Mouse (Mus musculus) cerebellum, postnatal 14 days (tissue): ENCODE results near the gene Vsx2.

Experiments
- DNase-seq, 2 experiments: peaks; one replicate each; pipeline ENCODE4 v3.0.0; 2021; ENCODE audit warnings: mixed read lengths in 2 of 2

The Vsx2 gene

DNA sequence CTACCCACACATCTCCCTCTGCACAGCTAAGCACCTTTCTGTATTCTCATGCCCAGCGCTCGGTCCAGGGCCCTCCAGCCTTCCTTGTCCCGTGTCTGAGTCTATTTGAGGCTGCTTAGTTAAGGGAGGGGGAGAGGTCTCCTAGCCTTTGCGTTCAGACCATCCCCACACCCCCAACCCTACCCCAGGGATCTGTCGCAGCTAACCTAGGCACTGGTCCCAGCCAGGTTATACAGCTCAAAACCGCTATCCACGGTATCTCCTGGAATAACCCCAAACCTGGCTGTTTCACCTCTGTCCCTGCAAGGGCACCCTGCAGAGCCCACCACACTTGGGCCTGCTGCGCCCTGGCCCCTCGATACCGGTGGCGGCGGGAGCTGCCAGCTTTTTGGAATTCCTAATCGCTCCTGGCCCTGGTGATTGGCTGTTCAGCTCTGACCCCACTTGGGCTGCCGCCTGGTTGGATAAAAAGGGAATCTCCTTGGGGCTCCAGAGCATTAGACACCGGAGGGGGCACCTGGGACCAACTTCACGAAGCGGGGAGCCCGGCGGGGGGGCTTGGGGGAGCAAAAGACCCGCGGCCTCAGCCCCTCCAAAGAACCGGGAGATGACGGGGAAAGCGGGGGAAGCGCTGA lies at the start of gene Vsx2:
Vsx2 (plus strand) TSS at position 427 of the 635 bp plus-strand sequence.
- DNase-seq = peak in 1 of 2 experiments; percentile 11

DNA sequence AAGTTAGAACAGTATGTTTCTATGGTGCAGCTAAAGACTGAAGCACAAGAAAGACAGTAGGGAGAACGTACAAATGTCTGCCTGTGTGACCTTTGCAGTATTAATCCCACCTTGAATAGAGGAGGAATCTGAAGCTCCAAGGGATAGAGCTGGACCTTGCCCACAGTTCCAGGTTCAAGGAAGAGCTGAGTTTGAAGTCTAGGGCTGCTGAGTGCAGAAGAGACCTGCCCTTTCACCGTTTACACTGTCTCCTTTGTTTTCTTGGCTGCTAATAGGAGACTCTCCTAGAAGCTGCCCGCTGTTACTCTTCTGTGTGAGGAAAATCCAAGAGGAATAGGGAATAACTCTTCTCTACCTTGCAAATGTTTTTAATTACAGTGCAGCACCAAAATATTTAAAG lies 45.8 kb upstream of the Vsx2 start:
- DNase-seq = no peak

DNA sequence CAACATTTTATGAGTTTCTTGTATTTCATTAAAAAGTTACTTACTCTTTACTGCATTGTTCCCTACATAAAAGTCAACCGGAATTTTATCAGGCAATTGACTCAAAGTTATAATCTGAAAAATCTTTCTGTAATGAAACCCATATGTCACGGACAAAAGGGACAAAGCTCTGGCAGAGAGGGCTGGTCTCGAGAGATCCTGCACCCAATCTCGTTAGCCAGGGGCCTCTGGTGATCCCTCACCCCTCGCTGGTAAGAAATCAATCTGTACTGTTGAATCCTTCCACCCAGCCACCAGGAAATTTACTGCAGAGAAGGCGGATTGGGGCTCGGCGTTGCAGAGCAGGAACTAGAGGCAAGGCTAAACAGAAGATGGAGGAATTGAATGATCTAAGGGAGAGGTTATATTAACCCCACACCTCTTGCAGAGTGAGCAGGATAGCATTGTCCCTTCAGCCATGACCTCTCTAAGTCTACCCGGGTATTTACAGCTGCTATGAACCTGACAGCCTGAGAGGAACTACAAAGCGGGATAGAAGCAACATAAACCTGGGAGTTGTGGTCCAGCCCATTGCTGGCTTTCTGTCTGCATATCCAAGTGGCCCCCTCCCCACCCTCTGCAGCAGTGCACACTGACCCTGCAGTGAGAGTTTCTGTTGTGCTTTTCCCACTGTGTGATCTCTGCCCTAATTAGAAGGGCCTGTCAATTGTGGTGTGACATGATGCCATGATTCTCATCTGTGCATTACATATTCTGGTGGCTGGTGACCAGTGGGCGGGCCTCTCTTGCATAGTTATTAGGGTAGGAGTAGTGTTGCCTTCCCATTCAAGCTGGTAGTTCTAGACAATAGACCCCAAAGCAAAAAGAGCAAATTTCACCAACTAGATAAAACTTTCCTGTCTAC lies 45.2 kb upstream of the Vsx2 start:
- DNase-seq = no peak

DNA sequence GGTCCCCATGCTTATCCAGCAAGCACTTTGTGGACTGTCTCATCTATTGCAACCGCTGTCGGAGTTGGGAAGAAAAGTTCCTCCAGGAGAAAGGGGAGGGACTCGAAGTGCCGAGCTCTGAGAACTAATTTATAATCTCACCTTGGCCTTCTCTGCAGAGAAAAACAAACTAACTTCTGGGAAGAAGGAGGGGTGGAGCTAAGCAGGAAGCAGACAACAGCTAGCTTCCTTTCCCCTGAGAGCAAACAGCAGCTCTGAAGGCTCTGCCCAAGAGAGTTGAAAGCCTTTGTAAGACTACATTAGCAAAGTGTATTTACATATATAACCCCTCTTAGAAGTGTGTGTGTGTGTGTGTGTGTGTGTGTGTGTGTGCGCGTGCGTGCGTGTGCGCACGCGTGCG lies 44.1 kb upstream of the Vsx2 start:
- DNase-seq = no peak

DNA sequence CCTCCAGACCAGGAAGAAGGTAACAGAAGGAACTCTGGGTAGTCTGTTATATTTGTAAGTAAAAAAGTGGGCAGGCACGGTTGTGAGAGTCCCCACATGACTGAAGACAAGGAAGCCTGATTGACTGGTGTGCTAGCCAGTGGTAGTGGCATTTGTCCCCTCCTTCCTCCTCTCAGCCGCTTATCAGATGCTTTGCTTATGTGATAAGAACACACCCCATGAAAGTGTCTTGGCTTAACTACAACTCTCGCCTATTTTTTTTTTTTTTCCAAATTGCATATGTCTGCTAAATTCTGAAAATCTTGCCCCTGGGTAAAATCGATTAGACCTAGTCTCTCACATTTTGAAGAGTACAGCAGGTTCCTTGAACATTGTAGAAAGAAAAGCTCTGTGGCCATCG lies 39.1 kb upstream of the Vsx2 start:
- DNase-seq = no peak

DNA sequence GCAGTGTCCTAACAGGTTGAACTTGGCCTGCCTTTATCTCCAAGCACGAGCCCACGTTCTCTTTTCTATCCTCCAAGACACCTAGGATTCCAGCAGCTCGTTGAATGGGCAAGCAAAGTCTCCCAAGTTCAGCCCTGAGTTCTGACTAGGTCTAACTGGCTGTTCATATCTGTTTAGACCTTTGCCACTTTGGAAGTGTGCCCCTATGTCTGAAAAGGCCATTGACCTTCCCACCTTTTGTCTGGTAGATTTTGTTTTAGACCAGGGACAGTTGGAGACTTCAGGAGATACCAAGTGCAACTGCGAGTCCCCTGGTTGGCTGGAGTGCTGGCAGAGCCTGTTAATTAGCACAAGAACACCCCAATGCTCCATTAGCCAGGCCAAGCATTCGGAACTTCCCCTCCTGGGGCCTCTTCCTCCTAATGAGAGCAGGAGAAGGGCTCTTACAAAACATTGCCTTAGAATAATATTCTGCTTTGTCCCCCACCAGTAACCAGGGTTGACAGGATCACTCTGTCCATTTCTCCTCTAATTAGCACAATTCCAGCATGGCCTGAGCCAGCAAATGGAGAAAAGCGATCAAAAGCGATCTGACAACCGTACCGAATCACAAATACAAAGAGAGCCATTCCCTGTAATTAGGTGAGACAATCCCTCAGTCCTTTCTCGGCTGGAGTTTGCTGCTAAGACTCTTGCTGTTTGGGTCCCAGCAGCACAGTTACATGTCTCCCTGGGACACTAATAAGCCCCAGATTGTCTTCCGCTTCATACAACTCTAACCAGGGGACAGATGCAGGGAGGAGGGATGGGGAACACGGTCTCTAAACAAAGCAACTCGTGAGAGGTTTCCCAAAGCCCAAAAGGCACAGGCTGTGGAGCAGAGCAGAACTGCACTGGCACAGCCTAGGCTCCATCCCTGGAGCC lies 37.4 kb upstream of the Vsx2 start:
- no peak for DNase-seq

DNA sequence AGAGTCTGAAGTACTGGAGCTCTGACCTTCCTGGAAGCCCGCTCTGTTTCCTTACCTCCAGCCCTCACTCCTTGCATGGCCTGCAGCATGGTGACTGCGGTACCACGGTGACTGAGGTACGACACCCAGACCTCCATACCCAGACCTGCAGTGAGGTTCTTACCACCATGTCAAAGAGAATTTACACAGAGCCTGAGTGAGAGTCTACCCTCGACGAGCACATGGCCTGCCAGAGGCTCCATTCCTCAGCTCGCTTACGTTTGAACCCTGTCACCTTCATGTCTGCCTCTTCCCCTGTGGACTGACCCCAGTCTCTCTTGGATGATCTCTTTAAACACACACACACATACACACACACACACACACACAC lies 36.7 kb upstream of the Vsx2 start:
- no peak for DNase-seq

DNA sequence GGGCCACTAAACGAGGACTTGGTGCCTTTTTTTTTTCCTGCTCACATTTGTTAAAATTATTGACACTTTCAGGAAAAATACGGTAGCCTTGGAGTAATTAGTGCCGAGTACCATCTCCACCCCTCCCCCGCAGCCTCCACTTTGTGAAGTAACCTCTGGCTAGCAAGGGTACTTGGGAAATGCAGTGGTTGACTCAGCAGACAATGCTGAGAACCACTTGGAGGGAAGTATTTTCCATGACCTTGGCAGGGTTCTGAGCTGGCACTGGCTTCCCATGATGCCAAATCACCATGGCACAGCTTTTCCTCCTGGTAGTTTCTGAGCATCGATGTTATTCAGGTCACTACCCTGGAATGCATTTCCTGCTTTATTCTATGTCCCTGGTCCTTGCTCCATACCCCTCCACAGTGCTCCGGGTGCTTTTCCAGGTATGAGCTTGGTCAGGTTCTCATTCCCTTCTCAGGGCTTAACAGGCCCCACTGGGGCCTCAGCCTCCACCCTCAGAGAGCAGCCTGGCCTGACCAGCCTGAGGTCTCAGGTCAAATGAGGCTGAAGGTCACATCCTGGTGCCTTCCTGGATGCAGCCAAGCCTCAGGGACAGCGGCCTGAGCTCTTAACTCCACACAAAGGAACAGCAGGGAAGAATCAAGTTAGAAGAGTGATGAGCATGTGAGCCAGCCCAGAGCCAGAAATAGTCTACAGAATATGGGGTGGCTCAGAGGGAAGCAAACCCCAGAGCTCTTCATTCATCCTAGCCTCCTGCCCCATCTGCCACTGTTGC lies 35.7 kb upstream of the Vsx2 start:
- no peak for DNase-seq

DNA sequence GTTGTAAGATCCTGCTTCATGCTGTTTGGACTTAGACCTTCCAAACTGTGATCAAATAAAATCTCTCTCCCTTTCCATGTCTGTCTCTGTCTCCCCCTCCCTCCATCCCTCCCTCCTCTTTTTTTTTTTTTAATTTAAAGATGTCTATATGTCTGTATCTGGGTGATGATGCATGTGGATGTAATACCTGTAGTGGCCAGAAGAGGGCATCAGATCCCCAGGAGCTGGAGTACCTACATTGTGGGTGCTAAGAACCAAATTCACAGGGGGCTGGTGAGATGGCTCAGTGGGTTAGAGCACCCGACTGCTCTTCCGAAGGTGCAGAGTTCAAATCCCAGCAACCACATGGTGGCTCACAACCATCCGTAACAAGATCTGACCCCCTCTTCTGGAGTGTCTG lies 30.0 kb upstream of the Vsx2 start:
- peak; percentile 22 to 42 for DNase-seq

DNA sequence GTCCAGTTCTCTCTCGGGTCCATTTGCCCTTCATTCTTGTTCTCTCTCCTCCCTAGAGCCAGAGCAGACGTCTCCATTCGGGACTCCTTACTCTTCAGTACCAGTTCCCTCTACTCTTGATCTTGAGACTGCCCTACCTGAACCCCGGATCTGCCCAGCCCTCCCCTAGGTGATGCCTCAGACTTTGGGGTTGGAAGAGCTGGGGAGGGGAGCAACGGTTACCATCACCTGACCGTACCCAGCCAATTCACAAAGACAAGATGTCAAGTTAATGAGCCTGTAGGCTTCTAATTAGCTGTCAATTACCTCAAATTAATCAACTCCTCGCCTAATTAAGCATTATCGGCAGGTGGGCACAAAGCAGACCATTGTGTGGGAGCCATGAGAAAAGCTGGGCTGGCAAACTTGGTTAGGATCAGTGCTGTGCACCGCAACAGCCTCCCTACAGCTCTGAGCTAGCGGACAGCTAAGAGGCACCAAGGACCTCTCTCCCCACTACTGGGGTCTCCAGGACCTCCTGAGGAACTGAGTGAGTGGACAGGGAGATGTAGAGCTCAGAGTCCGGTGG lies 28.1 kb upstream of the Vsx2 start:
- DNase-seq = no peak

DNA sequence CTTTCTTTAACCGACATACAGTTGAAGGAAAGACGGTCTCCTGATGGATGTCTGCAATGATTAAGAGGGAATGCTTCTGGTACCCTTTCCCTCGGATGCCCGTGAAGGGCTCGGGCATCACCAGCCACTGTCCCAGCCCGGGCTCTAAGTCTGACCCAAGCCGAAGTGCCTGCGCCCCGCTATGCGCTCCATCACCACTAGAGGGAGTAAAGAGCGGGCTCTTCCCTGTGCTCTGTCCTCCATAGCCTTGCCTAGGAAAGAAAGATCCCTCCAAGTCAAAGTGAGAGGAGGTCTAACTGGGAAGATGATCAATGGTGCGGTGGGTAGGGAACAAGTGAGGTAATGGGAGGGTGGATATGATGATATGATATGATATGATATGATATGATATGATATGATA lies 23.5 kb upstream of the Vsx2 start:
- DNase-seq = peak; percentile 82 to 83

DNA sequence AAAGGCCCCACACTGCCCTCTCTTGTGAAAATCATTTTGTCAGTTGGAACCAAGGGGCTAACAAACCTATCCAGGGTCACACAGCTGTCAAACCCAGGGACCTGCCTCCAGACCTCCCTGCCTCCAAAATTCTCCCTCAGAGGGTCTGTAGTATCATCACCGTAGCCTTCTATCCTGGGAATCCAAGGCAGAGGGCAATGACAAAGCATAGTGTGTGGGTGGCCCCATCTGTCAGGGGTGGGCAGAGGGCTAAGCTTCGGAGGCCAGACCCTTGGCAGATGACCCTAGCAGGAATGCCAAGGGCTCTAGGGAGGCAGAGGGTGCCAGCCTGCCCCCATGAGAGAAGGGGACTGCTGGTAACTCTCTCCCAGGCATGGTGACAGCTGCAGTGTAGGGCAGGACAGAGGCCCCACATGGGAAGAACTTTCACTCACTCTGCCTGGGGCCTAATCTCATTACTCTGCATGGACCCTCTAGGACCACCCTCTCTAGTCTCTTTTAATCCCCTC lies 22.9 kb upstream of the Vsx2 start:
- peak in 1 of 2 experiments; percentile 7 for DNase-seq

DNA sequence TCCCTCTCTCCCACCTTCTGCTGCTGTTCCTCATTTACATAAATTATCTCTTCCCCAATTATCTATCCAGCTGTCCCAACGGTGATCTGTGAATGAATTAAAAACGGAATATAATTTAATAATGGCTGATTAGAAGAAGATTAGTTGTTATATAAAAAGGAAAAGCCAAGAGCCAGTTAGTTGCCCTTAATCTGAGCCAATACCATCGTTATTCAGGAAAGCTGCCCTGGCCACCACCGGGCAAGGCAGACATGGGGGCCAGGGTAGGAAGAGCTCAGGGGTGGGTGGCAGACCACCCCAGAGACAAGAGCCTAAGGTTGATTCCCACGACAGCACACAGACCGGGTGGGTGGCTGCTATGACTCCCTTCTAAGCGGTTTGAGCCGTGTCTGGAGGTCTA lies 21.3 kb upstream of the Vsx2 start:
- no peak for DNase-seq

DNA sequence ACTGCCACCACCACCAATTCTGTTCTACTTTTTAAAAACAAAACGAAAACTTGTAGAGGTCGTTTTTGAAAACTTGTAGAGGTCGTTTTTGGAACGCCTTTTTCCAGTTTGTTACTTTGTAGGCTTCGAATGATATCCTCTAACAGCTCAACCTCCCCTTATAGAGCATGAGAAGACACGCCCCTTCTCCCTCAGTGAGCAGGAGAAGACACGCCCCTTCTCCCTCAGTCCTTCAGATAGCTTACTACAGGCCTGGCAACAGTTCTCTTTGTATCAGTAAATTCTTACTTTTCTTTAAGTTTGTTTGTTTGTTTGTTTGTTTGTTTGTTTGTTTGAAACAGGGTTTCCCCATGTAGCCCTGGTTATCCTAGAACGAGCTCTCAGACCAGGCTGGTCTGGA lies 14.3 kb upstream of the Vsx2 start:
- no peak for DNase-seq

DNA sequence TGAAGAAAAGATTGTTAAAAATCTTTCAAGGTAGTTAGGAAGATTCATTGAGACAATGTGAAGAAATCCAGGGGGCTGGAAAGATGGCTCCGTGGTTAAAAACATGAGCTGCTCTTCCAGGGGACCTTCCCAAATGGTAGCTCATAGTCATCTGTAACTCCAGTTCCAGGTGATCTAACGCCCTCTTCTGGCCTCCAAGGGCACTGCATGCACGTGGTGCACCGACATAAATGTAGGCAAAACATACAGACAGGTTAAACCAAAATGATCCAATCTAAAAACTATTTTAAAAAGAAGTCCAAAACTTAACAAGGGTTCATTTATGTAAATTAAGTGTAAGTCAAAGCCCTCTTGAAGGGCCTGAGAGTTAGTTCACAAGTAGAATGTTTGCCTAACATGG lies 7.0 kb upstream of the Vsx2 start:
- DNase-seq = no peak

DNA sequence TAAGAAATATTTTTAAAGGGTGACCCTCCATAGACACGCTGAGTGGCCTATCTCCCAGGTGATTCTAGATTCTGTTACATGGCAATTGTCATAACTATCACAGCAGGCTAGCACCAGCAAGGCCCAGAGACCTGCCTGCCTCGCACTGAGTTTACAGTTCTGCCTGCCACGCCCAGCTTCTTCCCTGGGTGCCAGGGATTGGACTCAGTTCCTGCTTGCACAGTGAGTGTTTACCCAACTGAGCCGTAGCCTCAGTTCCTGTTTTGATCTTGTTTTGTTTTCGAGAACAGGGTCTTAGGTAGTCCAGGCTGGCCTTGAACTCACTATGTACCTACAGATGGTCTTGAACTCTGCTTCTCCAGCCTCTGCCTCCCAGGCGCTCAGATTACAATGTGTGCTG lies 2.0 kb upstream of the Vsx2 start:
- DNase-seq = no peak

DNA sequence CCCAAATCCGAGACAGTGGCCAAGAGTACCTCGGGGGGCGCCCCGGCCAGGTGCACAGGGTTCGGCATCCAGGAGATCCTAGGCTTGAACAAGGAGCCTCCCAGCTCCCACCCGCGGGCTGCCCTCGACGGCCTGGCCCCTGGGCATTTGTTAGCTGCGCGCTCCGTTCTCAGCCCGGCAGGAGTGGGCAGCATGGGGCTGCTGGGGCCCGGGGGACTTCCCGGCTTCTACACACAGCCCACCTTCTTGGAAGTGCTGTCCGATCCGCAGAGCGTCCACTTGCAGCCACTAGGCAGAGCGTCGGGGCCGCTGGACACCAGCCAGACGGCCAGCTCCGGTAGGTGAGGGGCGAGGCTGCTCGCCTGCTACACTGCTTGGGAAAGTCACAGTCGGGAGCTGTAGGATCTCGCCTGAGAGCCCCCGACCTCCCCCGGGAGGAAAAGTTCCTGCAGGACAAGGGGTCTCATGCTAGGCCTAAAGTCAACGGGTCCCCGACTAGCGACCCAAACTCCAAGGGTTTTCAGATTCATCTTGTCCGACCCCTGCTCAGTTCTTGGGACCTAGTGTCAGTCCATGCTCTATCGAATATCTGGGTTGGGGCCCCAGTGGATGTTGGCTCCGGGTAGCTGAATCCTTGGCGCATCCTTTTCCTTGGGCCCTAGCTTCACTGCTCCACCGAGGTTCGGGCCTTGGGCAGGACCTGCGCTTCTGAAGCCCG lies 573 bp downstream of the Vsx2 start:
- peak in 1 of 2 experiments; percentile 11 for DNase-seq

DNA sequence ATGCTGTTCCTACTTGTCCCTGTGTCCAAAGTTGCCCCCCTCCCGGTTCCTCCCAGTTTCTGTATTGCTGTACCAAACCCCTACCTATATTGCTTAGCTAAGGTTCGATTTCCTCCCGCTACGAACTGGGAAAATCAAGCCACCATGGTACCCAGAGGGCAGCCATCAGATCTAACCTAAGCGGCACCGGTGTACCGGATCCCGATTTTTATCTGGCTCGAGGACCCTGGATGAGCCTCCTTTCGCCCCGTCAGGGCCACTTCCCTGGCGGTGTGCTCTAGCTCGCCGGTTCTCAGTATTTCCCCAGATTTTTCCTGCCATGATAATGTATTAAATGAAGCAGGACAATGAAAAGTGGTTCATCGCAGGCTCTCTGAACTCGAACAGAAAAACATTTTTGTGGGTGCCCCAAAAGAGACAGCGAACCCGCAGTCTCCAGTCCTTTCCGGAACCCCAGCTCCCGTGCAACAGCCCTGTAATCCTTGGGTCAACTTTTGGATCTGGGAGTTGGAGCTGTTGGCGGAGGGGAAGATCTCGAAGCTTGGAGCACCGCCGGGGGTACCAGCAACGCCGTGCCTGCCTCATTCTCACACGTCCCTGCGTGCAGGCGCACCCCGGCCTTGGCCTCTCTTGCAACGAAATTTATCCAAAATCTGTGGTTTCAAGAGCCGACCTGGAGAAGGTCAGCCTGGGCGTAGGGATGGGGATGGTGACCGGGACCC lies 1.3 kb downstream of the Vsx2 start:
- peak; percentile 24 to 36 for DNase-seq

DNA sequence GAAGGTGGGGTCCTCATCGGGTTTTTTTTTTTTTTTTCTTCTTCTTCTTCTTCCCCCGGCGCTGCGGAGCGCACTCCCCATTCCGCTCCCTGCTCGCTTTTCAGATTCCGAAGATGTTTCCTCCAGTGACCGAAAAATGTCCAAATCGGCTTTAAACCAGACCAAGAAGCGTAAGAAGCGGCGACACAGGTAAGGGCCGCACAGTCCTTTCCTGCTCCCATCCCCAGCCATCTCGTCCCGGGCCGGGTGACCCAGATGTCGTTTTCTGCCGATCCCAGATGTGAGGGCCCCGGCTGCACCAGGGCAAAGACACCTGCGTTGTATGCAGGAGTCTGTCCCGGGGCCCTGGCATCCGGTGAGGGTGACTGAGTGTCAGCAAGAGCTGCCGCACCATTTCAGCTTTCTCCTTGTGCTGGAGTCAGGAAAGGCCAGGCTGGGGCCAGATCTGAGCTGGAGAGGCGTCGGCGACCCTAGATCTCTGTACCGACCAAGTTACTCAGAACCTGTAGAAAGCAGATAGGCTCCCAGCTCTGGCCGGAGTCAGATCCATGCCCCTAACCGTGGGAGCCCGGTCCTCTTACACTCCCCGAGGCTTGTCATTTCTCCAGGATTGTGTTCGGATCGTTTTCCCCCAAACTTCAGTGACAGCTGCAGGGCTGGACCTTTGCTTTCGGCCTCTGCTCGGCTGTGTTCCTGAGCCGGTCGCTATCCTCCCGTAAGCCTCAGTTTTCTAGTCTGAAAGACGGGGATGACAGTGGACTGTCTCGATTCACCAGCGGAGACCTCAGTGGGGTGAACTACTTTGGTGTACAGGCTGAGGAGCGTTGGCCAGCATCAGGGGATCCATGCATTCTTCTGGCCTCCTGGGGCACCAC lies 2.1 kb downstream of the Vsx2 start:
- peak in 1 of 2 experiments; percentile 31 for DNase-seq

DNA sequence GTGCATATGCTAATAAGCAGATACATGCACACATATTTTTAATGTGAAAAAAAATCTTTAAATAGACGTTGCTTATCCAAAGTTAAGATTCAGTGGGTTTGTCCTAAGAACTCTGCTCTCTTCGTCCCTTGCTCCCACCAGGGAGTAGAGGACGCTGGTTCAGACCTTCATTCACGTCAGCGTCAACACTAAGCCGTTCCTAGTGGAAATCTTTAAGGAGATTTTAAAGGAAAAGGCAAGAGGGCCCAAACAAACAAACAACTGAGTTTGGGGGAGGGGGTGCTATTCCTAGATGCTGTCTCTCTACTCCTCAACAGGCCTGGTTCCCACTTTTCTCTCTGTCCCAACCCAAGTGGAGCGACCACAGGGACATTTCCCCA lies 2.8 kb downstream of the Vsx2 start:
- no peak for DNase-seq
